Mouse (Mus musculus): Measurements from ENCODE around the gene Mylk4.
A peak's percentile ranks its signal among the peaks of the same experiment; 100 is the strongest.

The Mylk4 gene

GRCm38 (mm10) chr13:32794619-32795018 is 10.9 kb upstream of the Mylk4 start:
- no peak for DNase-seq

GRCm38 (mm10) chr13:32789781-32790180 is 6.0 kb upstream of the Mylk4 start:
- DNase-seq: no peak

- no peak for DNase-seq
Measured at GRCm38 (mm10) chr13:32787584-32787983, 3.8 kb upstream of the Mylk4 start.

- no peak for DNase-seq
Measured at GRCm38 (mm10) chr13:32783055-32783454, 699 bp downstream of the Mylk4 start.

GRCm38 (mm10) chr13:32778861-32779260 is 4.9 kb downstream of the Mylk4 start:
- DNase-seq: no peak

GRCm38 (mm10) chr13:32776350-32776749 is 7.4 kb downstream of the Mylk4 start:
- DNase-seq: no peak

GRCm38 (mm10) chr13:32775889-32776288 is 7.9 kb downstream of the Mylk4 start:
- DNase-seq: no peak

- no peak for DNase-seq
Measured at GRCm38 (mm10) chr13:32769960-32770359, 13.8 kb downstream of the Mylk4 start.

- peak; percentile 59 for DNase-seq
Measured at GRCm38 (mm10) chr13:32768104-32768503, 15.7 kb downstream of the Mylk4 start.

- peak; percentile 18 for DNase-seq
Measured at GRCm38 (mm10) chr13:32764448-32764847, 19.3 kb downstream of the Mylk4 start.

GRCm38 (mm10) chr13:32763141-32763540 is 20.6 kb downstream of the Mylk4 start:
- DNase-seq: no peak

- no peak for DNase-seq
Measured at GRCm38 (mm10) chr13:32760795-32761194, 23.0 kb downstream of the Mylk4 start.

GRCm38 (mm10) chr13:32759036-32759435 is 24.7 kb downstream of the Mylk4 start:
- DNase-seq: no peak

- DNase-seq: no peak
Measured at GRCm38 (mm10) chr13:32752066-32752657, 31.6 kb downstream of the Mylk4 start.

- DNase-seq: no peak
Measured at GRCm38 (mm10) chr13:32750507-32750906, 33.2 kb downstream of the Mylk4 start.

GRCm38 (mm10) chr13:32748421-32748820 is 35.3 kb downstream of the Mylk4 start:
- DNase-seq: no peak

- no peak for DNase-seq
Measured at GRCm38 (mm10) chr13:32741161-32741560, 42.6 kb downstream of the Mylk4 start.

GRCm38 (mm10) chr13:32731283-32731682 is 52.5 kb downstream of the Mylk4 start:
- no peak for DNase-seq

- DNase-seq: no peak
Measured at GRCm38 (mm10) chr13:32724606-32725005, 59.1 kb downstream of the Mylk4 start.

GRCm38 (mm10) chr13:32721717-32722116 is 62.0 kb downstream of the Mylk4 start:
- no peak for DNase-seq

GRCm38 (mm10) chr13:32719284-32719683 is 64.5 kb downstream of the Mylk4 start:
- no peak for DNase-seq

- DNase-seq: no peak
Measured at GRCm38 (mm10) chr13:32717709-32718108, 66.0 kb downstream of the Mylk4 start.

- peak; percentile 5 for DNase-seq
Measured at GRCm38 (mm10) chr13:32712568-32712967, 71.2 kb downstream of the Mylk4 start.

GRCm38 (mm10) chr13:32707894-32708293 is 75.9 kb downstream of the Mylk4 start:
- no peak for DNase-seq

- DNase-seq: peak; percentile 22
Measured at GRCm38 (mm10) chr13:32706651-32707288, 77.0 kb downstream of the Mylk4 start.

Measured in thymus, postnatal 14 days (tissue).